Mouse (Mus musculus) adrenal gland, adult 10 weeks (tissue): ENCODE data around the gene Dspp. TPM values are rescaled to one million over a fixed set of nuclear protein-coding genes. Genes with fewer than 3 reads are reported as not detected.

ENCODE experiments used
- polyA plus RNA-seq: library from polyadenylated mRNA; stranded (reverse); fragments of 350-450 nt; fragmentation: Illumina TruSeq; extraction: RNeasy Lipid Tissue Mini Kit (QIAGEN cat#74804); gene quantifications from one replicate; pipeline ENCODE4 v1.2.3, GENCODE M21; 2014; ENCODE audit warnings: low read depth, low replicate concordance

The Dspp gene
- polyA plus RNA-seq, result not detected

GRCm38 (mm10) chr5:104170412-104170811, at the start of gene Dspp:
Gene Dspp (plus strand): TSS chr5:104170712.

DNA sequence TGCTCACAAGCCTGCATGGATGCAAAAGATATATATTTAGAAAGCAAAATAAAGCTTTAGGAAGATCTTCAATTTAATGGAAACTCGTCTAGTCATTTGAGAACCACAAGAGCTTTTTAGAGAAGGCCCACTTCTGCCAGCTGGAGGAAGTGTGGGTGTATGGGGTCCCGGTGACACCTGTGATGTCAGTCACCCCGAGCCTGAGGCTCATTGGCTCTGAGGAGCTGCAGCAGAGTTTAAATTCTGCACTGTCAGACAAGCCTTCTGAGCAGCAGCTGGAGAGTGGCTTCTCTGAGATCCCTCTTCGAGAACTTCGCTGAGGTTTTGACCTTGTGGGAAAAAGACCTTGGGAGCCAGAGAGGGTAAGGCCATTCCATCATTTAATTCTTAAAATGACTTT, 31.8 kb downstream of the Dspp start, which contains the start of gene Dmp1:
Gene Dmp1, plus strand, starts transcription at position 263 of the 400 bp plus-strand sequence.

Other genes starting within 250 kb of the Dspp start
- not detected for gene Hsd17b13, start 193.3 kb upstream of the Dspp start, polyA plus RNA-seq
- 71.8 TPM for gene Hsd17b11, start 148.8 kb upstream of the Dspp start, polyA plus RNA-seq
- 13.8 TPM for gene Nudt9, start 124.4 kb upstream of the Dspp start, polyA plus RNA-seq
- gene Gm17660, start 93.1 kb upstream of the Dspp start, polyA plus RNA-seq, result not detected
- 92.0 TPM for gene Sparcl1, start 57.0 kb upstream of the Dspp start, polyA plus RNA-seq
- gene Dmp1, start 31.9 kb downstream of the Dspp start, polyA plus RNA-seq, result not detected
- 5.8 TPM for gene Ibsp, start 128.5 kb downstream of the Dspp start, polyA plus RNA-seq
- gene Mepe, start 154.6 kb downstream of the Dspp start, polyA plus RNA-seq, result not detected